Mouse (Mus musculus): Measurements from ENCODE around the gene Vstm5.

DNA sequence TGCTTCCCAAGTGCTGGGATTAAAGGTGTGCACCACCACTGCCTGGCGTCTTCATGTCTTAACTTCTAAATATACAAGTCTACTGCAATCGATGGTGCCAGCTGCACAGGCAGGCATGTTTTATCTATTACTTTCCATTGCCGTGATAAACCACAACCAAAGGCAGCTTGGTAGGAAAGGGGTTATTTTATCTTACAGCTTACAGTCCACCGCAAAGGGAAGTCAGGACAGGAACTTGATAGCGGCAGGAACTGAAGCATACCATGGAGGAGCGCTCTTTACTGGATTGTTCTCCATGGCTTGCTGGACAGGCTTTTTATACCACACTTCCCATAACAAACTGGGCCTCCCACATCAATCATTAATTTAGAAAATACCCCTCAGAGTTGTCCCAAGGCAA lies 50.4 kb downstream of the Vstm5 start:
- TF ChIP-seq CTCF (IDR thresholded peaks at IDR 0.05; ENCODE audit: insufficient read depth, low read depth, low read length) (no peak), POLR2A (IDR thresholded peaks at IDR 0.05; ENCODE audit: insufficient read depth, low read depth, low read length) (no peak)

Data from olfactory bulb, adult 2 months (tissue).